Mouse (Mus musculus): ENCODE measurements around the gene Astl. TPM values are rescaled to one million over a fixed set of nuclear protein-coding genes. Genes with fewer than 3 reads are reported as not detected.

Astl gene
- total RNA-seq (2015; ENCODE audit: low replicate concordance) (not detected in 2 replicates), total RNA-seq (2017; ENCODE audit: low replicate concordance) (not detected in 2 replicates)

DNA sequence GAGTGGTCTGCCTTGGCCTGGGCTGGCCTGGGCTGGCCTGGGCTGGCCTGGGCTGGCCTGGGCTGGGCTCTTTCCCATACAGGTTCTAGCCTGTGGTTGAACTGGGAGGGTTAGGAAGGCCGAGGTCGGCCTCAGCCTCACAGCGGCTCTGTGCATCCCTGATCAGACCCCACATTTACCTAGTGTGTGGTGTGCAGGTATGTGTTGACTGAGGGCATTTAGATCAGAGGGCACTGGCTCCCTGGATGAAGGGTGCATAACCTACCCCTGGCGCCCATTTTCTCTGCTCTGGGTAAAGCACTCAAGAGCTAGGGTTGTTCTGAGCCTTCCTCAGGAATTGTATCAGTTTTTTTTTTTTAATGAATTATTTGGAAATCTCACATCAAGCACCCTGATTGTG, at the start of gene Astl:
Astl (plus strand) TSS at position 224 of the 400 bp plus-strand sequence.
- no peak for ATAC-seq (replicated peaks; ENCODE audit: low FRiP score, poor library complexity, severe bottlenecking)

GRCm38 (mm10) chr2:127292250-127292649, 46.2 kb upstream of the Astl start:
- no peak for ATAC-seq (replicated peaks; ENCODE audit: low FRiP score, poor library complexity, severe bottlenecking)

DNA sequence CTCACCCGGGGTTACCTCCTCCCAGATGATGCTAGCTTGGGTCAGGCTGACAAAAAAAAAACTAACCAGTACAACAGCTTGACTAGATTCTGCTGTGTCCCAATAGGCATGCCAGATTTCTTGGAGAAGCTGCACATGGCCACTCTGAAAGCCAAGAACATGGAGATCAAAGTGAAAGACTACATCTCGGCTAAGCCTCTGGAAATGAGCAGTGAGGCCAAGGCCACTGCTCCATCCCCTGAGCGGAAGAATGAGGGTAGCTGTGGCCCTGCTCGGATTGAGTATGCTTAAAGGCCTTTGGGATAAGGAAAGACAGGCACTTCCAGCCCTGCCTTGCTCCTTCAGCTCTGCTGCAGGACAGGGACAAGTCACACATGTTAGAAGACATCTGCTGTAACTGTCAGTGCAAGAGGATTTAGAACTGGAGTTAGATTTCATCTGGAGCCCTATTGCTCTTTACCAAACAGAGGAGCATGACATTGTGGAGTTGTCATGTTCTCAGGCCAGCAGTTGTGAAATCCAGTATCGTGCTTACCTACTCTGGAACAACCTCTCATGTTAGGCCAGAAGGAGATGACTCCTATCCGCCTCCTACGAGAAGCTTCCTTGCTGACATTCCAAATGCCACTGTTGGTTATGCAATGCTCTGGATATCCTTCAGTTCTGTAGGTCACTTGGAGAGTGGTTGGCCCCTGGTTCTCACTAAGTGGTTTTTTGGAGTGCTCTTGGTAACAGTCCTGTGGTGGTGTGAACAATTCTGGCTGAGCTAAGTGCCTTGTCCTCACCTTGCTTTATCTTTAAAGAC, 41.2 kb upstream of the Astl start:
- ATAC-seq (replicated peaks; ENCODE audit: low FRiP score, poor library complexity, severe bottlenecking): no peak

- no peak for ATAC-seq (replicated peaks; ENCODE audit: low FRiP score, poor library complexity, severe bottlenecking)
These were observed 40.4 kb upstream of the Astl start for GRCm38 (mm10) chr2:127298056-127298455.

GRCm38 (mm10) chr2:127300701-127301100, 37.7 kb upstream of the Astl start:
- no peak for ATAC-seq (replicated peaks; ENCODE audit: low FRiP score, poor library complexity, severe bottlenecking)

GRCm38 (mm10) chr2:127301883-127302282, 36.6 kb upstream of the Astl start:
- 0 out of 2 replicates have a peak, but pooled peaks have one; percentile 21 for ATAC-seq (replicated peaks; ENCODE audit: low FRiP score, poor library complexity, severe bottlenecking)

- peak; percentile 45; the same call in 1 of the 2 replicates for ATAC-seq (replicated peaks; ENCODE audit: low FRiP score, poor library complexity, severe bottlenecking)
These were observed 34.2 kb upstream of the Astl start for GRCm38 (mm10) chr2:127304192-127304591.

GRCm38 (mm10) chr2:127304609-127305210, 33.7 kb upstream of the Astl start:
- ATAC-seq (replicated peaks; ENCODE audit: low FRiP score, poor library complexity, severe bottlenecking): peak; percentile 54

- ATAC-seq (replicated peaks; ENCODE audit: low FRiP score, poor library complexity, severe bottlenecking): no peak
These were observed 32.3 kb upstream of the Astl start for GRCm38 (mm10) chr2:127306123-127306522.

GRCm38 (mm10) chr2:127307179-127307578, 31.3 kb upstream of the Astl start:
- ATAC-seq (replicated peaks; ENCODE audit: low FRiP score, poor library complexity, severe bottlenecking): no peak

DNA sequence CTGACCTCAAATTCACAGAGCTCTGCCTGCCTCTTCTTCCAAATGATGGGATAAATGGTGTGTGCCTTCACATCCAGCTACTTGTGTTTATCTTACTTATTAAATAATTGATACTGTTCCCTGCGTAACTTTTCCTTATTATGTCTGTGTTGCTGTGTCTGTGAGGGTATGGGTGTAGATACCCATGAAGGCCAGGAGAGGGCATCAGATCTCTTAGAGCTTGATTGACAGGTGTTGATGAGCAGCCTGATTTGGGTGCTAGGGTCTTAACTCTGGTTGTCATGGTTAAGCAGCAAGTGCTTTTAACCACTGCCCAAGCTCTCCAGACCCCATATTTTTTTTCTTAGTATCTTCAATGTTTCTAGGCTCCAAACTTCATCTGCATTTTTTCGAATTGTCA, 29.8 kb upstream of the Astl start:
- ATAC-seq (replicated peaks; ENCODE audit: low FRiP score, poor library complexity, severe bottlenecking): no peak

DNA sequence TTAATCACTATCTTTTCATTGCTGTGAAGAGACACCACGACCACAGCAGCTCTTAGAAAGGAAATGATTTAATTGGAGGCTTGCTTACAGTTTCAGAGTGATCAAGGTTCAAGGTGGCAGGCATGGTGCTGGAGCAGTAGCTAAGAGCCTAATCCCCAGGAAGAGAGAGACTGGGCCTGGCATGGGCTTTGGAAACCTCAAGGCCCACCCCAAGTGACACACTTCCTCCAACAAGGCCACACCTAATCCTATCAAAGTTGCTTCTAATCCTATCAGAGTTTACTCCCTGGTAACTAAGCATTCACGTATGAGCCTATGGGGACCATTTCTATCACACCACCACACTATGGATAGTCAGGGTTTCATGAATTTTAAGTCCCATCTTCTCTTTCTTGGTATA, 28.2 kb upstream of the Astl start:
- ATAC-seq (replicated peaks; ENCODE audit: low FRiP score, poor library complexity, severe bottlenecking): no peak

DNA sequence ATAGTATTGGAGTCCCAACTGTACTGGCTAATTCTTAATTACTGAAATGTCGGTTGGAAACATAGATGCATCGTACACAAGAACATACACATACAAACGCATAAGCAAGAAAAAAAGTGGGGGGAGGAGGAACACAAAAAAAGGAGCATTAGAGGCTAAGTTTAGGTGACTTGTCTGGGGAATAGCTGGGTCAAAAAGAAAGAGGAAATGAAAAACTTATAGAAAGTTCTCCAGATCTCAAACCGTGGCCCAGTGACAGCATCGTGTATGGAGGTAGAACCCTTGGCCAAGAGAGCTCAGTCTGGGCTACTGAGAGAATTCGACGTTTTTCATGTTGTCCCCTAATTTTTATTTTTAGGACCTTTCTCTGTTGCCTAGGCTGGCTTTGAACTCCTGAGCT, 27.8 kb upstream of the Astl start:
- no peak for ATAC-seq (replicated peaks; ENCODE audit: low FRiP score, poor library complexity, severe bottlenecking)

DNA sequence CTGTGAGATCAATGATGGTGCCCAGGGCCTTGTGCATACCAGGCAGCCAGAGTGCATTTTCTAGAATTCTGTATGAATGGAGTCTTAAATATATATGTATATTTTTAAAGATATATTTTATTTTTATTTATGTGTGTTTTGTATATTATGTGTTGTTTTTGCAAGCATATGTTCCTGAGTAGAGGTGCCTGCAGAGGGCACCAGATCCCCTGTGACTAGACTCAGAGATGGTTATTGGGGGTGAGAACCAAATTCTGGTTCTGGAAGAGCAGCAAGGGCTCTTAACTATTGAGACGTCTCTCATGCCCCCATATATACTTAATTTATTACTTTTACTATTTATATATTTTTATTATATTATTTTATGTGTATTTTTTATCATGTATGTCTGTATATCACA, 27.2 kb upstream of the Astl start:
- ATAC-seq (replicated peaks; ENCODE audit: low FRiP score, poor library complexity, severe bottlenecking): no peak

DNA sequence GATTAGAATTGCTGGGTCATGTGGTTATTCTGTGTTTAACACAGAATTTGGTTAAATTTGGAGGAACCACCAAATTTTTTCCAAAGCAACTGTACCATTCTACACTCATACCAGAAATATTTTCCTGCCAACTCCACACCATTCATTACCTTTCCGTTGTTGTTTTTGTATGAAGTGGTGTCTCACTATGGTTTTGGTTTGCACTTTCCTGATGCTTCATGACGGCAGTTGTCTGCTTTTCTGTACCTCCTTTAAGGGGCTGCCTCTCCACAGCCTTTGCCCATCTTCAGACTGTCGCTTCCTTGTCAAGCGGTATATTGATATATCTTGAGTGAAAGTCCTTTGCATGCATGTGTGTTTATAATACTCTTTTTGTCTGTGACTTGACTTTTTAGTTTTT, 25.6 kb upstream of the Astl start:
- no peak for ATAC-seq (replicated peaks; ENCODE audit: low FRiP score, poor library complexity, severe bottlenecking)

GRCm38 (mm10) chr2:127313878-127314277, 24.6 kb upstream of the Astl start:
- ATAC-seq (replicated peaks; ENCODE audit: low FRiP score, poor library complexity, severe bottlenecking): no peak

DNA sequence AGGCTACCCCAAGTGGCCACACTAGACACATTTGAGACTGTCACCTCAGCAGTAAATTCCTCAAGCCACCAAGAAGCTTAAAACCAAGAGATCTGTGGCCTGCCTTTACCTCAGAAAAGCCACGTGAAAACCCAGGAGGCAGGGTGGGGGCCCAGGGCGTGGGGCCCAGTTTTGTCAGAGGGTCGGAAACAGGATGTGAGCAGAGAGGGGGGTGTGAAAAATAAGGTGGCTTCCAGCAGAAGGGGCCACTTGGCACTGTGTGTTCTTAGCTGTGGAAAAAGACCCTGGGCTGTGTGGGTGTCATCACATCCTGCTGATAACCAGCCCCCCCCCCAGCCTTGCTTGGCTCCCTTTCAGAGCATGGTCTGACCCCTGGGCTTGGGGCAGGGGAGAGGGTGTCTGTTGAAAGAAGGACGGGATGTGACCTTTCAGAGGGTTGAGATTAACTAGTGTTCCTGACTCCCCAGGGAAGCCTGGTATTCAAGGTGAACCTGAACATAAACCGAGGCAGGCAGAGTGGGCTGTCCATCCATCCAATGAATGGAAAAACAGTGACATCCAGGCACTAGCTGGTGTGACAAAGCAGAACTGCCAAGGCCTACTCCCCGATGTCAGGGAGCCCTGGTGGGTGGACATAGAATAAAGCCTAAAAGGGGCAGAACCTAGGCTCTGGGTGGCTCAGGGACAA, 23.8 kb upstream of the Astl start:
- ATAC-seq (replicated peaks; ENCODE audit: low FRiP score, poor library complexity, severe bottlenecking): no peak

DNA sequence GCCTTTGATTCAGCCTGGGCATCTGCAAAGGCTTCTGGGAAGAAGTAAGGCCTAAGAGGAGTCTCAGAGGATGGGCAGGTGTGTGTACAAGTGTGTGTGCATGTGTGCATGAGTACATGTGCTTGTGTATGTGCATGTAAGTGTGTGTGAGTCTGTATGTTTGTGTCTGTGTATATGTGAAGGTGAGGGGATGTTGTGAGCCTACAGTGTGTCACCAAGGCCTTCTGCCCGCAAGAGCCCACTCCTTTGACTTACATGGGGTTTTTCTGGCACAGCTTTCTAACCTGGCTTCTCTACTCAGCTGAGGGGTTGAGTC, 23.3 kb upstream of the Astl start:
- ATAC-seq (replicated peaks; ENCODE audit: low FRiP score, poor library complexity, severe bottlenecking): no peak

- no peak for ATAC-seq (replicated peaks; ENCODE audit: low FRiP score, poor library complexity, severe bottlenecking)
These were observed 22.0 kb upstream of the Astl start for GRCm38 (mm10) chr2:127316431-127316830.

DNA sequence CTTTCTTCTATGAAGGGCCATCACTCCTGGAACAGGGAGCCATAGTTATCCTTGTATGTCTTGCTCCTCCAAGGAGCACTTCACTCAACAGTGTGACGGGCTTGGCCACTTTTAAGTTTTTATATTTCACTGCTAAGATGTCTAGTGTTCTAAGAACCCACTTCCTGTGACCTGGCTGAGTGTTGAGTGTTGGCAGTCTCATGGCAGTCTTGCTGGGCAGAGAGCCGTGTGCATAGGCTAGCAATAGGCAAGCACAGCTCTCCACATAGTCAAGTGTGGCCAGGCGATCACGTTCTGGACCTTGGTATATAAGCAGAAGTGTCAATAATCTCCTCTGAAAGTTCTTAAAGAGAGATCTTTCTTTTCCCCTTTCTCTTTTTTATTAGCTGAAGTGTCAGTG, 20.3 kb upstream of the Astl start:
- ATAC-seq (replicated peaks; ENCODE audit: low FRiP score, poor library complexity, severe bottlenecking): no peak

GRCm38 (mm10) chr2:127319071-127319470, 19.4 kb upstream of the Astl start:
- ATAC-seq (replicated peaks; ENCODE audit: low FRiP score, poor library complexity, severe bottlenecking): no peak
